Mouse (Mus musculus) bone marrow, adult 2 months (tissue): ENCODE results near the gene Pappa.

ENCODE experiments used
- CTCF ChIP-seq: fragments of 200-500 bp; IDR thresholded peaks from 2 replicates; pipeline ENCODE4 v1.5.1; 2011; ENCODE audit warnings: low read length, control low read depth; ENCODE audit not compliant: control insufficient read depth, insufficient read depth
- POLR2A ChIP-seq: fragments of 200-500 bp; IDR thresholded peaks from 2 replicates; pipeline ENCODE4 v1.6.1; 2011; ENCODE audit warnings: low read depth, mild to moderate bottlenecking, control low read depth, low read length, borderline replicate concordance; ENCODE audit not compliant: control insufficient read depth

GRCm38 (mm10) chr4:65205446-65205845, 81.5 kb downstream of the Pappa start:
- TF ChIP-seq POLR2A (no peak), CTCF (no peak)
